Mouse (Mus musculus): ENCODE measurements around the gene Slc27a5. TPM values are rescaled to one million over a fixed set of nuclear protein-coding genes. Genes with fewer than 3 reads are reported as not detected.

Slc27a5 gene
- polyA plus RNA-seq, 1 experiment, result 0.05 TPM

GRCm38 (mm10) chr7:13010005-13010908, 12.3 kb upstream of the Slc27a5 start, which contains the start of gene Zbtb45:
Gene Zbtb45, minus strand, starts transcription at chr7:13010034.
- H3K79me3 ChIP-seq (ENCODE audit: low read depth), result peaks cover 6% of the 10 kb centered on the region
- TF ChIP-seq CEBPB (IDR thresholded peaks at IDR 0.05; ENCODE audit: low read depth) (no peak), CTCF (IDR thresholded peaks at IDR 0.05; ENCODE audit: control insufficient read depth, insufficient read depth, insufficient read length) (no peak), MAX (IDR thresholded peaks at IDR 0.05) (no peak), USF1 (IDR thresholded peaks at IDR 0.05; ENCODE audit: low read depth) (no peak), FOSL1 (IDR thresholded peaks at IDR 0.05; ENCODE audit: insufficient read depth, low read length, poor library complexity, severe bottlenecking) (no peak), MYOD1 (IDR thresholded peaks at IDR 0.05; ENCODE audit: control insufficient read depth, insufficient read length, low read depth) (no peak), MYOG (IDR thresholded peaks at IDR 0.05; ENCODE audit: control insufficient read depth, extremely low read depth, insufficient read length) (no peak)
- peaks cover 14% of the 10 kb centered on the region for H3K79me2 ChIP-seq (ENCODE audit: control insufficient read depth, insufficient read depth)
- H3K27me3 ChIP-seq (ENCODE audit: control insufficient read depth, insufficient read depth, insufficient read length), result no peaks in the 10 kb centered on the region
- peak within 1 kb of the TSS; percentile 72 for H3ac ChIP-seq (ENCODE audit: control insufficient read depth, insufficient read length, low read depth)
- peak within 1 kb of the TSS; percentile 64 for H3K4me3 ChIP-seq (ENCODE audit: insufficient read depth, poor library complexity, severe bottlenecking)
- H3K36me3 ChIP-seq (ENCODE audit: control insufficient read depth, insufficient read depth), result peaks cover 14% of the 10 kb centered on the region

- H3K36me3 ChIP-seq (ENCODE audit: control insufficient read depth, insufficient read depth), result peaks cover 14% of the 10 kb centered on the region
- H3K27me3 ChIP-seq (ENCODE audit: control insufficient read depth, insufficient read depth, insufficient read length), result no peaks in the 10 kb centered on the region
- H3ac ChIP-seq (ENCODE audit: control insufficient read depth, insufficient read length, low read depth), result peak overlapping the region; percentile 72
- peaks cover 6% of the 10 kb centered on the region for H3K79me3 ChIP-seq (ENCODE audit: low read depth)
- TF ChIP-seq MAX (IDR thresholded peaks at IDR 0.05), result peak; percentile 23
- no peak for TF ChIP-seq MYOD1 (IDR thresholded peaks at IDR 0.05; ENCODE audit: control insufficient read depth, insufficient read length, low read depth)
- TF ChIP-seq CTCF (IDR thresholded peaks at IDR 0.05; ENCODE audit: control insufficient read depth, insufficient read depth, insufficient read length), result peak; percentile 95
- no peak for TF ChIP-seq FOSL1 (IDR thresholded peaks at IDR 0.05; ENCODE audit: insufficient read depth, low read length, poor library complexity, severe bottlenecking)
- no peak for TF ChIP-seq USF1 (IDR thresholded peaks at IDR 0.05; ENCODE audit: low read depth)
- no peak for TF ChIP-seq CEBPB (IDR thresholded peaks at IDR 0.05; ENCODE audit: low read depth)
- H3K4me3 ChIP-seq (ENCODE audit: insufficient read depth, poor library complexity, severe bottlenecking), result peak overlapping the region; percentile 64
- H3K79me2 ChIP-seq (ENCODE audit: control insufficient read depth, insufficient read depth), result peaks cover 14% of the 10 kb centered on the region
Observed at GRCm38 (mm10) chr7:13009143-13010004, 11.4 kb upstream of the Slc27a5 start.

- H3K79me2 ChIP-seq (ENCODE audit: control insufficient read depth, insufficient read depth), result peaks cover 14% of the 10 kb centered on the region
- H3ac ChIP-seq (ENCODE audit: control insufficient read depth, insufficient read length, low read depth), result no peak overlapping the region
- peaks cover 14% of the 10 kb centered on the region for H3K36me3 ChIP-seq (ENCODE audit: control insufficient read depth, insufficient read depth)
- no peak overlapping the region for H3K4me3 ChIP-seq (ENCODE audit: insufficient read depth, poor library complexity, severe bottlenecking)
- no peaks in the 10 kb centered on the region for H3K27me3 ChIP-seq (ENCODE audit: control insufficient read depth, insufficient read depth, insufficient read length)
- no peak for TF ChIP-seq MAX (IDR thresholded peaks at IDR 0.05)
- no peak for TF ChIP-seq USF1 (IDR thresholded peaks at IDR 0.05; ENCODE audit: low read depth)
- TF ChIP-seq MYOD1 (IDR thresholded peaks at IDR 0.05; ENCODE audit: control insufficient read depth, insufficient read length, low read depth), result no peak
- no peak for TF ChIP-seq CTCF (IDR thresholded peaks at IDR 0.05; ENCODE audit: control insufficient read depth, insufficient read depth, insufficient read length)
- no peak for TF ChIP-seq FOSL1 (IDR thresholded peaks at IDR 0.05; ENCODE audit: insufficient read depth, low read length, poor library complexity, severe bottlenecking)
- no peak for TF ChIP-seq MYOG (IDR thresholded peaks at IDR 0.05; ENCODE audit: control insufficient read depth, extremely low read depth, insufficient read length)
- TF ChIP-seq CEBPB (IDR thresholded peaks at IDR 0.05; ENCODE audit: low read depth), result no peak
- H3K79me3 ChIP-seq (ENCODE audit: low read depth), result peaks cover 6% of the 10 kb centered on the region
Observed at GRCm38 (mm10) chr7:13007341-13008092, 9.5 kb upstream of the Slc27a5 start.

GRCm38 (mm10) chr7:13006531-13006930, 8.5 kb upstream of the Slc27a5 start:
- no peaks in the 10 kb centered on the region for H3K27me3 ChIP-seq (ENCODE audit: control insufficient read depth, insufficient read depth, insufficient read length)
- peaks cover 14% of the 10 kb centered on the region for H3K79me2 ChIP-seq (ENCODE audit: control insufficient read depth, insufficient read depth)
- no peak for TF ChIP-seq MYOG (IDR thresholded peaks at IDR 0.05; ENCODE audit: control insufficient read depth, extremely low read depth, insufficient read length)
- no peak for TF ChIP-seq MAX (IDR thresholded peaks at IDR 0.05)
- TF ChIP-seq CTCF (IDR thresholded peaks at IDR 0.05; ENCODE audit: control insufficient read depth, insufficient read depth, insufficient read length), result no peak
- TF ChIP-seq MYOD1 (IDR thresholded peaks at IDR 0.05; ENCODE audit: control insufficient read depth, insufficient read length, low read depth), result no peak
- no peak for TF ChIP-seq USF1 (IDR thresholded peaks at IDR 0.05; ENCODE audit: low read depth)
- TF ChIP-seq FOSL1 (IDR thresholded peaks at IDR 0.05; ENCODE audit: insufficient read depth, low read length, poor library complexity, severe bottlenecking), result no peak
- H3ac ChIP-seq (ENCODE audit: control insufficient read depth, insufficient read length, low read depth), result no peak overlapping the region
- H3K79me3 ChIP-seq (ENCODE audit: low read depth), result peaks cover 6% of the 10 kb centered on the region
- H3K4me3 ChIP-seq (ENCODE audit: insufficient read depth, poor library complexity, severe bottlenecking), result no peak overlapping the region
- H3K36me3 ChIP-seq (ENCODE audit: control insufficient read depth, insufficient read depth), result peaks cover 14% of the 10 kb centered on the region

- TF ChIP-seq CEBPB (IDR thresholded peaks at IDR 0.05; ENCODE audit: low read depth) (no peak), CTCF (IDR thresholded peaks at IDR 0.05; ENCODE audit: control insufficient read depth, insufficient read depth, insufficient read length) (no peak)
- Histone ChIP-seq H3K4me3 (ENCODE audit: insufficient read depth, poor library complexity, severe bottlenecking) (no peak overlapping the region), H3K27me3 (ENCODE audit: control insufficient read depth, insufficient read depth, insufficient read length) (no peaks in the 10 kb centered on the region), H3K36me3 (ENCODE audit: control insufficient read depth, insufficient read depth) (peaks cover 14% of the 10 kb centered on the region), H3K79me2 (ENCODE audit: control insufficient read depth, insufficient read depth) (peaks cover 14% of the 10 kb centered on the region), H3ac (ENCODE audit: control insufficient read depth, insufficient read length, low read depth) (no peak overlapping the region), H3K79me3 (ENCODE audit: low read depth) (peaks cover 6% of the 10 kb centered on the region)
Observed at GRCm38 (mm10) chr7:13006011-13006410, 8.0 kb upstream of the Slc27a5 start.

All from C2C12 (cell line).